Mouse (Mus musculus): ENCODE measurements around the gene Sema3f.

- TF ChIP-seq CTCF (IDR thresholded peaks at IDR 0.05; ENCODE audit: low read depth) = no peak
- no peak for TF ChIP-seq EP300 (IDR thresholded peaks at IDR 0.05; ENCODE audit: low read depth)
Measured at GRCm38 (mm10) chr9:107663525-107663924, 46.8 kb downstream of the Sema3f start.
